Mouse (Mus musculus): ENCODE measurements around the gene Adarb2.
"Not testable (repeated sequence)": the region's sequence is repeated elsewhere in the genome, so short reads cannot be mapped to it uniquely, and the experiment has no call there.

Adarb2 gene

GRCm38 (mm10) chr13:8590460-8590859, 387.8 kb downstream of the Adarb2 start:
- DNase-seq = no peak

- no peak for DNase-seq
These were observed 394.4 kb downstream of the Adarb2 start for GRCm38 (mm10) chr13:8596977-8597646.

GRCm38 (mm10) chr13:8597647-8598017, 395.0 kb downstream of the Adarb2 start:
- no peak for DNase-seq

GRCm38 (mm10) chr13:8605645-8606044, 403.0 kb downstream of the Adarb2 start:
- DNase-seq = no peak

- no peak for DNase-seq
These were observed 405.4 kb downstream of the Adarb2 start for GRCm38 (mm10) chr13:8608040-8608439.

GRCm38 (mm10) chr13:8608918-8609317, 406.3 kb downstream of the Adarb2 start:
- not testable (repeated sequence) for DNase-seq

GRCm38 (mm10) chr13:8610956-8611355, 408.3 kb downstream of the Adarb2 start:
- no peak for DNase-seq

- DNase-seq = no peak
These were observed 410.1 kb downstream of the Adarb2 start for GRCm38 (mm10) chr13:8612618-8613391.

- no peak for DNase-seq
These were observed 414.0 kb downstream of the Adarb2 start for GRCm38 (mm10) chr13:8616685-8617084.

GRCm38 (mm10) chr13:8622263-8622662, 419.6 kb downstream of the Adarb2 start:
- no peak for DNase-seq

GRCm38 (mm10) chr13:8629565-8629964, 426.9 kb downstream of the Adarb2 start:
- no peak for DNase-seq

GRCm38 (mm10) chr13:8631618-8632017, 429.0 kb downstream of the Adarb2 start:
- no peak for DNase-seq

GRCm38 (mm10) chr13:8632072-8632471, 429.4 kb downstream of the Adarb2 start:
- no peak for DNase-seq

GRCm38 (mm10) chr13:8633385-8634337, 431.0 kb downstream of the Adarb2 start:
- DNase-seq = peak; percentile 2

GRCm38 (mm10) chr13:8642084-8642483, 439.4 kb downstream of the Adarb2 start:
- DNase-seq = no peak

GRCm38 (mm10) chr13:8643920-8644319, 441.3 kb downstream of the Adarb2 start:
- DNase-seq = no peak

- no peak for DNase-seq
These were observed 442.4 kb downstream of the Adarb2 start for GRCm38 (mm10) chr13:8644805-8645679.

GRCm38 (mm10) chr13:8649261-8649660, 446.6 kb downstream of the Adarb2 start:
- DNase-seq = no peak

- DNase-seq = no peak
These were observed 462.1 kb downstream of the Adarb2 start for GRCm38 (mm10) chr13:8664615-8665240.

- no peak for DNase-seq
These were observed 474.5 kb downstream of the Adarb2 start for GRCm38 (mm10) chr13:8677174-8677573.

GRCm38 (mm10) chr13:8680470-8681129, 477.9 kb downstream of the Adarb2 start:
- no peak for DNase-seq

Data from kidney, postnatal 14 days (tissue).